Mouse (Mus musculus): ENCODE measurements at regions not wholly inside any gene's neighbourhood (a gene's known extent, or its start where the extent isn't known, plus 50 kb on each side); places are given as distances from the start of the nearest gene placed in this dataset.

DNA sequence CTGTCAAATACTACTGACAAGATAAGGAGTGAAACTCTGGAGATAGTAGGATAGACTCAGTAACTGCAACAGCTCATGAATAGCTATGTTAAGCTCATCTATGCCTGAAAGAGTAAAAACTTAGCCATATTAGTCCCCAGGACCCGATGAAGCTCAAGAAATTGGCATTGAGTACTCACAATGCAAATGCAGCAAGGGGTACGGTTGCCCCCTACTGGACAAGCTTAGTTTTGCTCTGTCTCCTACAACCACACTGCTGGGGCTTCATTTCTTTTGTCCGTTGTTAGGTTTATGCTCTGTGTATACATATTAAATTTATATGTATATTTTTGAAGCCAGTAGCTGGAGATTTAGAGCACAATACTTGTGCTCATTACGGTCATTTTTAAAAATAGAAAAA, 74.4 kb upstream of the Mup5 start:
- no peak for DNase-seq (ENCODE audit: low spot score)

DNA sequence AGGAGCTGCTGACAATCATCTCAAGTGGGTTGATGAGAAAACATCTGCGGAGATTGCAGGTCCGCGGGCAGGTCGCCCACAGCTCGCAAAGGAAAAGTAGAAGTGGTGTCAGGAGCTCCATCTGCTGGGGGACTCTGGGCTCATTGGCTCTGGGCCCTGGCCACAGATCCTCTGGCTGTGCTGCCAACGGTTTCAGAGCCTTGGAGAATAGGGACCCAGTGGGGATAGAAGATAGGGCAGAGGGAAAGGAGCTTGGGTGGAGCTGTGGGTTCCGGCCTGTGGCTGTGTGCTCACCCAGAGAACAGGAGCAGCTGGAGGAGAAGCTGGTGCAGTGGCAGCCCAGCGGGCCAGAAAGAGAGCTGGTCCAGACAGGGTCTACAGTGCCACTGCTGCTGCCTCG, 67.1 kb upstream of the Mup5 start:
- DNase-seq (ENCODE audit: low spot score): peak; percentile 11

DNA sequence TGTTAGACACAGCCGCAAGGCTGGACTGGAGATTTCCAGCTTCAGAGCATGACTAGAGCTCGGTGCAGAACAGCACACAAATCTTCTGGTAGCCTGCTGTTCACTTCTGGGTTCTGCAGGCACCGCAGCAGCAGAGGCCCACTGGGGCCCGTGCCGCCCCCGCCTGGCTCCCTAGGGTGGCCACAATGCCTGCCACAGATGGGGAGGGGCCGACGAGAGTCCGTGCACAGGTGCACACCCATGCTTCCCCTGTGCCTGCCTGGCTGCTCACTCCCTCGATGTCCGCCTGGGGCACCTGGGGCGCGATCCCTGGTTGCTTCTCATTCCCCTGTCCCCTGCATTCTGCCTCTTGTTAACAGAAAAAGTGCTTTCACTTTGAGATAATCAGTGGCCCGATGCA, 63.2 kb upstream of the Mup5 start:
- DNase-seq (ENCODE audit: low spot score): no peak

DNA sequence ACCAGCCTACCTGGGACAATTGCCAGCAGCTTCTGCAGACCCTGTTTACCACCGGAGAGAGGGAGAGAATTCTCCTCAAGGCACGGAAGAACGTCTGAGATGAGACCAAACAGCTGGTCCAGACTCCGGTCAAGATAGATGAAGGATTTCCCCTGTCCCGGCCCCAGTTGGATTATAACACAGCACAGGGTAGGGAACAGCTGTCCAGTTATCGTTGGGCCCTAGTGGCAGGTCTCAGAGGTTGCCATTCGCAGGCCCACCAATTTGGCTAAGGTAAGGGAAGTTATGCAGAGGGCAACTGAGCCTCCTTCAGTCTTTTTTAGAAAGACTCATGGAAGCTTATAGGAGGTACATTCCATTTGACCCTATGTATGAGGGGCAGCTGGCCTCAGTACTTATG, 62.1 kb upstream of the Mup5 start:
- DNase-seq (ENCODE audit: low spot score): no peak

Measured in ovary, postnatal 36 days (tissue).